Mouse (Mus musculus): ENCODE results near the gene Iffo2. TPM values are rescaled to one million over a fixed set of nuclear protein-coding genes. Genes with fewer than 3 reads are reported as not detected.

The Iffo2 gene
- polyA plus RNA-seq, 3 experiments from 2014 or later: 2.7 to 5.1 (median 4.2) TPM

DNA sequence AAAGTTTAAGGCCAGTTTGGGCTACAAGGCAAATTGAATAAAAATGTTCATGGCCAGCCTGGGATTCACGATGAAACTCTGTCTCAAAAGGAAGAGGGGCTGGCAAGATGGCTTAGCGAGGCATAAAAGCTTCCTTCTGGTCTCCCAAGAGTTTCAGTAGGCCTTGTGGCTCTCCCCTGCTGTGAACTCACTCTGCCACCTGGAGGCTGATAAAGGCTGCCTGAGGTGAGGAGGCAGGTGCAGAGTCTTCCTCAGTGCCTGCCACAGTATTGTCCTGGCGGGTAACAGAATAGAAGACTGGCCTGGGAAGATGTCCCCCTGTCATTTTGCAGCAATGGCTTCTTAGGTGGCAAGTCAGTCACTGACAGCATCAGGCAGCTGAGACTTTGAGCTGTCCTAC lies 52.6 kb downstream of the Iffo2 start:
- no peak for ATAC-seq

DNA sequence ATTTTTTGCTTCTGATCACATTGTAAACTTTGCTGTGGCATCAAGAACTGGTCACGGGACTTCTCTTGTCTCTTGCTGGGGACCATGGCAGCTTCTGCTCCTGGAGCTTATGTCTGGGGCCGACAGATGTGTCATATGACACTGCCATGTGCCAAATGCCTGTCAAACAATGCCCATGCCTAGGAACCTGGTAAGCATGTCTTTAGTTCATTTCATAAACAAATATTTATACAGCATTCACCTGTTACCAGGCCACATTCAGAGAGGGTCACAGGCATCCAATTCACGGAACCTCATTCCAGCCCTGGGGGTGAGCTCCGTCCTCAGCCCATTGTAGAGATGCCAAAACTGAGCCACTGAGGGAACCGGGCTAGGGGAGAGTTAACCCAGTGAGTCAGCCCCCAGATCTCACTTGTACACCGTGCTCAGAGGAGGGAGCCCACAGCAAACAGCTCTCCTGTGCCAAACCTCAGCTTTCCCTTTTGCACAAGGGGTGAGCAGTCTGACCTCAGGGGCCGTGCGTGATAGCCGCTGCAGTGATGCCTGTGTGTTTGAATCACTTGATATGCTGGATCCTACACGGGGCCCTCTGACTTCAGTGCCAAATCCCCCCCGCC lies 53.4 kb downstream of the Iffo2 start:
- ATAC-seq: no peak

DNA sequence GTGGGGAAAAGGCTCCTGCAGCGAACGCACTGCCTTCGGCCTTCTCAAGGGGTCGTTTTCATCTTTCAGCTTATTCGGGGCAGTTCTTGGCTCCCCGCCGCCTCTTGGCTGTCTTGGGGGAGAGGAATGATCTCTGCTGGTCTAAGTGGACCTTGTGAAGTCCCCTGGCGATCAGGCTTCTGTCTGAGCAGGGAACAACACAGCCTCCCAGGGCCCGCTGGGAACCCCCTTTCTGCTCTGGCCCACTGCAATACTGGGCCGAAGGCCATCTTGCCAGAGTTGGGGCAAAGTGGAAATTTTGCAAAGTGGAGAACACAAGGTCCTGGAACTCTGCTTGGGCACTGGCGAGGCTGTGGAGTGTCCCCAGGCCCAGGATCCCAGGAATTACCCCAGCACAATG lies 54.4 kb downstream of the Iffo2 start:
- no peak for ATAC-seq

DNA sequence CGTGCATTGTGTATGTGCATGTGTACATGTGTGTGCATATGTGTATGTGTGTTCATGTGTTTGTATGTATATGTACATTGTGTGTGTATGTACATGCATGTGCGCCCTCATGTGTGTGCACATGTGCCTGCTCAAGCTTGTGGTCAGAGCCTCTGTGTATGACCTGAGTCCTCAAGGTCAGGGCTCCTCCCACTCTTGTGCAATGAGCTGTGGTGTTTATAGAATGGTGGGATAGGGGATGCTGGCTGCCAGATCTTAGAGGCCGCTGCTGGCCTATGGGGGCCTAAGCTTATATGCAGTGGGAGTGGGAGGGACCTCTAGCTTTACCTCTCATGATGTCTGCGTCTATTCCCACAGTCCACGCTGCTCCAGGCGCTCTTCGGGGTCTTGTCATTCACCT lies 55.4 kb downstream of the Iffo2 start:
- no peak for ATAC-seq

DNA sequence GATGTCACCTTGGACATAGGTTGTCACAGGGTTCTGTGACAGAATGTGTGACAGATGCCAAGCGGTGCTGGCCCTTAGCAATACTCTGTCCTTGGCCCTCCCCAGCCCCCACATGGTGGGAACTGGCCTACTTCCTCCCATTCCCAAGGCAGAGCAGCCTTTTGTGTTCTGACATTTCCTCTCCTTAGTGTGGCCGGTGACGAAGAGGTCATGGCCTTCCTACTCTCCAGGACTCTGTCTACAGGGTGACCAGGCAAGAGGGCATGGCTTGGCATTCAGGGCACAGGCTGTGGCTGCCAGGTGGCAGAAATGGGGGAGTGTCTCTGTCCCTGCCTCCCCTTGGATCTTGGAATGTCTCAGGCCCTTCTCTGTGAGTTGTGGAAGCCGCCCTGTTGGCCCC lies 57.0 kb downstream of the Iffo2 start:
- no peak for ATAC-seq

DNA sequence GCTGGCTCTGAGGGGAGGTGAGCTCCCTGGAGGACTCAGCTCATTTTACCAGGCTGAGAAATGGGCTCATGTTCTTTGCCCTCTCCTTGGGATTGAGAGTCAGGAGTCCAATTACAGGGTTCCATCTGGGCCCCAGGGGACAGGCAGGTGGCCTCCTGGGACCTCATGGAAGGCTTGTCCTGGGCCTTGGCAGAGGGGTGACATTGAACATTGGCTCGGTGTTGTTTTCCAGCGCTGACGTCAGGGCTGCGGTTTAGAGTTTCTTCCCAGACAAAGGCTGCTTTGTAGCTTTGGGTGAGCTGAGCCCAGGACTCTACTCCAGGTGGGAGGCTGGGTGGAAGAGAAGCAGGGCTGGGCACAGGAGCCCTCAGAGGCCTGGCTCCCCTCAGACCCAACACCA lies 57.4 kb downstream of the Iffo2 start:
- no peak for ATAC-seq

DNA sequence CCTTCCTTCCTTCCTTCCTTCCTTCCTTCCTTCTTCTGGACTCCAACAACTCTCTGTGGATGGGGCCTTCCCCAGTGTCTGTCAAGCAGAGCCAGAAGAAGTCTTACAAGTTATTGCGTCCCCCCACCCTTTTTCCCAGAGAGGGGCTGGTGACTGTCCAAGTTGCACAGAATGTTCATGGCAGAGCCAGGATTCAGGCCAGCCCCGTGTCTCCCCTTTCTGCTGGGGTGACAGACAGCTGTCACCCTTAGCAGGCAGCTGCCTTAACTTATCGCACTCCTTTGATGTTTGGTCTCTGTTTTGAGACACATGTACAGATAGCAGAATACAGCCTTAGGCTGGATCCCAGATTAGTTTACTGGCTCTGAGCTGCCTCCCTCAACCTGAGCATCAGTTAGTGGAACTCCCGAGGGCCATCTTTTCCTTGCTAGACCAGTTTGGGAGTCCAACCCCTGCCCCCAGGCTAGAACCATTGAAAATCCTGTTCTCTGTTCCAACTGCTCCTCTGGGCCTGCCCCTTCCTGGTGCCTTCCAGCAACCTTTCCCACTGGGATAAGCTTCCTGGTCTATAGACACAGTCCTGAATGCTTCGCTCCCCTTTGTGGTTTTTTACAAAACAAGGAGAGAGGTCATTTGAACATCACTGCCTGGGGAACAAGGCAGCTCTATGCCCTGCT lies 59.1 kb downstream of the Iffo2 start:
- no peak for ATAC-seq

DNA sequence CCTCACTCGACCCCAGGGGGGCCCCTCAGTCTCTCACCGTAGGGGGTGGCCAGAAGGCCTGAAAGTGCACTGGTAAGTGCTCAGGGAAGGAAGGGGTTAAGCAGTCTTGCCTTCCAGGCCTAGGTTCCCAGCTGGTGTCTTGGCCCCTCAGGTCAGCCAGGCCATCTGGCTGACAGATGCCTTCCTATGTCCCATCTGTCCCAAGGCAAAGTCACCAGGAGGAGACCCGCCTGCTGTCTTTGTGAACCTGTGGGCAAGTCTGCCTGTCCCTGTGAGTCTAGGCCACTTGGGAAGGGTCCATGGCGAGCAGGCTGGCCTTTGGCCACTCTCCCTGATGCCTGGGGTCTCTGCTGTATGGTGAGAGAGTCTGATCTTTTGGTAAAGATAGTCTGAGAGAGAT lies 60.1 kb downstream of the Iffo2 start:
- ATAC-seq: no peak

DNA sequence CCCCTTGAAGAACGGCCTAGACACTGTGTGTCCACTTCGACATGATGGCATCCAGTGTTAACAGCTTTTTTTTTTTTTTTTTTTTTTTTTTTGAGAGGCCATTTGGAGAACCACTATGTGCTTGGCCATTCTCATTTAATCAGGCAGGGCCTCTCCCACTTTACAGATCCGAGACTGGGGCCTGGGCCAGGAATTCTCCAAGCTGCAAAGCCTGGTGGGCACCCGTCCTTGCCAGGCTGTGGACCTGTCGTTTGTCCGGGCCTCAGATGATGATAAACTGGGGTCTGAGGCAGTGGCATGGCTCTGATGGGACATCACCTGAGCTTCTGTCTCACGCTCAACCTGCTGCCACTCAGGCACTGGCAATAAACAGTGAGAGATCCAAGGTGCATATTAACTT lies 62.5 kb downstream of the Iffo2 start:
- ATAC-seq: no peak

DNA sequence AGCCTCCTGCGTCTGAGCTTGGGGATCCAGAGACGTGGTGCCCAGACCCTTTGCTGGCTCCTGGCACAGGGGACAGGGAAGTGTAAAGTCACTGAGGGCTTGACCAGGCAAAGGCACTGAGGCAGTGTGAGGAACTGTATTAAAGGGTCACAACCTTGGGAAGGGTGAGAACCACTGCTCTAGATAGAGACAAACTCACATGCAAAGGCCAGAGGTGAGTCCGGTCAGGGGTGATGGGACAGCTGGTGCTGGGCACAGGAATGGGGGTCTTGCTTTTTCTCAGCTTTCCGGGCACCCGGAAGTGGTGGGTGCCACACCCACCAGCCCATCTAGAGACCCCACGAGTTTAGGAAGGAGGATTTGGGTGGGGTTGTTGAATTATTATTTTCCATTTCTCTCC lies 63.0 kb downstream of the Iffo2 start:
- ATAC-seq: no peak

DNA sequence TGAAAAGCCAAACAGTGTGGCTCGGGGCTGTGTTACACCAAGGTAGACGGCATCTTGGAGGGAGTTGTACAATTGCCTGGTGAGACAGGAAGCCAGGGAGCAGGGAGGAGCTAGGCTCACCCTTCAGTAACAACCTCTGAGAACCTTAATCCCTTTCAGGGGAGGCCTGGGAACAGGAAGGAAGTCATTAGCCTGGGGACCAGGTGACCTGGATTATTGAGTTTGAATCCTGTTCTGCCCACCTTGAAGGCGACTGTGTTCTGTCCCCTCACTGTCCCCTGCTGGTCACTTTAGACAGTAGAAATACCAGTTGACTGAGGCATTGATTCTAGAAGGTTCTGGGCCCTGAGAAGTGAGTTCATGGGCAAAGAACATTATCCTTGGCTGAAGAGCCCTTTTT lies 63.7 kb downstream of the Iffo2 start:
- no peak for ATAC-seq

DNA sequence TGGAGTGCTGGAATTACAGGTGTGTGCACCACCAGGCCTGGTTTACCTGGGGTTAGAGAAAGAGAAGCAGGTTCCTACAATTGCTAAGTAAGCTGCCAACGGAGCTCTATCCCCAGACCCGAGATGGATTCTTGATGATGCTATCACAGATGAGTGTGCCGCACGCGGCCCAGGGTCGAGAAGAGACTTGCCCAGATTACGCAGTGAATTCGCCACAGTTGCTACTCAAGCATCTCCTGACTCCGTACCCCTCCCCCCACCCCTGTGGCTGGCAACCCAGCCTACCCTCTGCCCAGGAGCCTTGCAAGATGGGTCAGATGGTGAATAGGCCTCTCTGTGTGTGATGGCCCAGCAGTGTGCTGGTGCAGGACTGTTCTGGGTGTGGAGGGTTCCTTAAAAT lies 66.4 kb downstream of the Iffo2 start:
- no peak for ATAC-seq

DNA sequence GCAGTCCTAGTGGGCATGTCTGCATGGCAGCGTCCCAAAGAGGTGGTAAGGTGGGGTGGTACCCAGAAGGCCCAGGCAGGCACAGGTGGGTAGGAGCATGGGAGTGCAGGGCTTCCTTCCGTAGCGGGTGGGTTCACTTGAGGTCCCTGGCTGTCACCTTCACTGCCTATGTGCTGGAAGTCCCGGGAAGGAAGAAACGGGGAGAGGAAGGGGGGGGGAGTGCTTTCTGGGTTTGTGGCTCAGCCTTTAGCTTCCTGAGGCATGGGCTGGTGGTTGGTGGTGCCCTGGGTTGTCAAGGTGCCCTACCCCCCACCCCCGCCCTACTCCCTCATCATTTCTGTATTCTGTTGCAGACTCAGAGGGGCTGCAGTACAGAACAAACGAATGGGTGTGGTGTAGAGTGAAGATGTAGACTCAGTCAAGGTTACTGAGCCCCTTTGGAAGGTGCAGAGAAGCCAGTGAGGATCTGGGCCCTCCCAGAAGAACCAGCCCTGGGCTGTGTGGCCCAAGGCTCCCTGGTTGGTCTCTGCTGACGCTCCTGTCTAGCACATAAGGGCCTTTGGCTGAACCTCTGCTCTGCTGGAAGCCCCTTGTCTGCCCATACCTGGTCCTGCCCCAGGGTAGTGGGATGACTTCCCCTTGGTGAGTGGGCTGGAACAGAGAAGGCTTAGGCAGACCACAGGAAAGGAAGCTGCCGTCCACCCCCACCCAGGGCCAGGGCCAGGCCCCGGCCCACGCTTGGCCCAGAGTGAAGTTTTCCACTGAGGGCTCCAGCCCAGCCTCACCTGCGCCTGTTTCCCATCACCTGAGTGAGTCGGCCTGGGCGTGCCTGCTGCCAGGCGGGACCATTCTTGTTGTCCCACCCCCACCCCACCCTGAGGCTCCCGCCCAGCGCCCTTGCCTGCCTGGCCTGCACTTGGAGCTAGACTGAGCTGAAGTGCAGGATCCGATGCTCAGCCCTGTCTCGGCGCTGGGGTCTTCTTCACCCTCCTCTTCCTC lies 67.2 kb downstream of the Iffo2 start:
- peak; percentile 8 for ATAC-seq

DNA sequence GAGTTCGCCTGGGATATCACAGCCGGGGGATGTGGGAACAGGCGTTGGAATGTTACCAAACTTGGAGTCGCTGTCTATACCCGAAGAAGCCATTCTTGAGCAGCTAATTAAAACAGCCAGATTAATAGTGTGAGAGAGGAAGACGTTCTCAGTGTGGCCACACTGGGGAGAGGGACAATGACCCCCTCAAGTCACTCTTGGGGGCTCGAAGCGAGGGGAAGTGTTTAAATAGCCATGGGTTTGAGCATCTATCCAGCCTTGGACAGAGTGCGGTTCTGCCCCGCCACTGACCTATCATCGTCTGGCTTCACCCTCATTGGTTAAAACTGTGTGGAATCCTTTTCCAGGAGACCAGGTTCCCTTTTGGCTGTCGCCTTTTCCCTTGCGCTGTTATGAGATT lies 68.0 kb downstream of the Iffo2 start:
- no peak for ATAC-seq

DNA sequence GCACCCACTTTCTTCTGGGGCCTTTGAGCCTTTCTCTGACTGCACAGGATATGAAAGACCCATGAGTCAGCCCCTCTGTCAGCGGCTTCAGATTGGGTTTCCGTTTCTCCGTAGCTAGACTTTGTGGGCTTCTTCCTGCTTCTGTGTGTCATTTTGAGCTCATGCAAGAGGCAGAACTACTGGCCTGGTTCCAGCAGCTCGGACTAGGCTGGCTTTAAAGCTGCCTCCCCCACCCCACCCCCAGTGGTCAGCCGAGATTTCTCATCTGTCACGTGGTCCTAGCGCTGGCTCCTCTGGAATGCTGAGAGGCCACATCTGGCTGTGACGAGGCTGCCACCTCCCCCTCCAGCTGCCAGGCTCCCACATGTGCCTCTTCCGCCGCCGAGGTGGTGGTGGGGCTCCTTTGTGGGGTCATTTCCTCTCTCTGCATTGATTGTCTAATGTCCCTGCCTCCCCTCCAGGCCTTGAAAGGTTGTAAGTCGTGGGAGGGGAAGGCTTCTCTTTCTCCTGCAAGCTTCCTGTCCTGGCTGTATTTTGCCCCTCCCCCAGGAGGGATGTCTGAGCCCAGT lies 68.7 kb downstream of the Iffo2 start:
- ATAC-seq: peak; percentile 90

DNA sequence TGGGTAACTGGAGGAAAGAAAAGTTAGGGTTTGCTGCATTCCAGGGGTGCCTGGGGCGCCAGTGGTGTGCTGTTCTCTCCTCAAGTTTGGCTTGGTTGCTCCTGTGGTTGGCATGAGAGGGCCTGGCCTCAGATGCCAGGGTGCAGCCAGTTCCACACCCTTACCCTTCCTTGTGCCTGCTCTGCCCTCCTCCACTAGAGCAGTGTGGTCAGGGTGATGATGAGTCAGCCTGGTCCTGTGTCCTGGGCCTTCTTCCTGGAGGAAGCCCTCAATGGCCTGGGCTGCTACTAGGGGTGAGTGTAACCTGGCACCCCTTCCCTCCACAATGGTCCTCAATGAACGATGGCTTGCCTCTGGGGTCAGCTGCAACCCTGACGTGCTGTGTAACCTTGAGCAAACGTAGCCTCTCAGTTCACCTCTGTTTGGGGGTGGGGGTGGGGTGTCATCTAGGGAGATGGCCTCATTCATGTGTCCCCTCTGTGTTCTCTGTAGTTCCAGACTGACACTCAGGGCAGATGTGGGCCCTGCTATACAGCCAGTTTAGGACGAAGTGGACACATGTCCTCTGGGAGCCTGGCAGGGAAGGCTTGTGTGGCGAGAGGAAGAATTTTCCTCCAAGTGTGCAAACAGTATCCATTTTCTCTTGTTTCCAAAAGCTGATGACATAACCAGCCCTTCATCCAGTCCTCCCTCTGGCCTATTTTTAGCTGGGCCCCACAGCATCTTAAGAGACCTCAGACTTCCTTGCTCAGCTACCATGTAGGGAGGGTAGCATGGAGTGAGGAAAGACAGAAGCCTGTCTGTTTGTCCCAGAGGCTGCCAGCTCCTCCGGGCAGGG lies 71.4 kb downstream of the Iffo2 start:
- no peak for ATAC-seq

DNA sequence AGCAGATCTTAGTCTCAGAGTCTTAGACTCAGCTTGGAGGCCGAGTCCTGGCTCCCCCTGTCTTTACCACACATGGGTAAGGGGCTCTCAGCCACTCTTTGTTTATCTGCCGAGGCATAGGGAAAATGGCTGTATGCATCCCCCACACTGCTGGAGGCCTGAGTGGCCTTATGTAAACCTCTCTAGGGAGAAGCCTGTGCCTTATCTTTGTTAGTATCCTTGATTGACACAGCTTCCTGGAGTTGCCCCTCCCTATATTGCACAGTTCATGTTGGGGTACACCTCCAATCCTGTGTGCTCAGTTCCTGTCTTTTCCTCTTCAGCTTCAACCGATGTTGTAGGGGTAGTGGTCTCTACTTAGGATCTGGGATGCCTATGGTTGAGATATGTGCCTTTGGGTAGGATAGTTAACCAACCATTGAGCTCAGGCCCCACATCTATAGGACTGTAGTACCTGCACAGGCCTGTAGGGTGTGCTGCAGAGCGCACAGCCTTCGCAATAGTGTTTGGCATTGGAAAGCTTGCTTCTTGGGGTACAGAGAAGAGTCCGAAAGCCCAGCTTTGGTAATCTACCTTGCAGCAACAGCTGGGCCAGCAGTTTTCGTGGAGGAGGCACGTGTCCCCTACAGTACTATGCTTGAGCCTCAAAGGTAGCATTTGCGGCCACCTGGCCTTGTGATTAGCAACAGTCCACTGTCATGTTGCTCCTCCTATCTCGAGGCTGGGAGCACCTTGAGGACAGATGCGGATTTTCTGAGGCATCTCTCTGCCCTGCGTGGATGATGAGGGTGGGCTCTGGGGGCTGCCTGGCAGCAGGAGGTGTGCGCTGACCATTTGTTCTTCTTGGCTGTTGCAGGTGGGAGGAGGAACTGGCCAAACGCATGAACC lies 72.3 kb downstream of the Iffo2 start, which contains the start of gene Gm21969:
Gene Gm21969 (plus strand): TSS at position 830 of the 888 bp plus-strand sequence.
- ATAC-seq: peak; percentile 30

DNA sequence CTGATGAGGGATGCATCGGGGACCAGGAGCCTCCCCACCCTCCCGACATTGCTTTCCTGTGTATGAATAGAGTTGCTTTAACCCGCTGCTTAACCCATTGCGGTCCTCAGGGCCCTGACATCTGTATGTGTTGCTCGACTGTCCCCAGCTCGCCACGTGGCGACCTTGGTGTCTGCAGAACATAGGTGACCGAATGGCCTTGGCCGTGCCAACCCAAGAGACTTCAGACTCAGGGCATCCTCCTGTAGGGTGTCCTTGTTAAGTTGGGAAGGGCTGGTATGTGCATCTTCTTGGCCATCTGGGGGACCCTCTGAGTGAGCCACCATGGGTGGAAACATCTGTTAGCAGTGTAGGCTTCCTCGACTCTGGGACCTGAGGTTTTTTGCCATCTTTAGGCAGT lies 74.9 kb downstream of the Iffo2 start:
- ATAC-seq: no peak

DNA sequence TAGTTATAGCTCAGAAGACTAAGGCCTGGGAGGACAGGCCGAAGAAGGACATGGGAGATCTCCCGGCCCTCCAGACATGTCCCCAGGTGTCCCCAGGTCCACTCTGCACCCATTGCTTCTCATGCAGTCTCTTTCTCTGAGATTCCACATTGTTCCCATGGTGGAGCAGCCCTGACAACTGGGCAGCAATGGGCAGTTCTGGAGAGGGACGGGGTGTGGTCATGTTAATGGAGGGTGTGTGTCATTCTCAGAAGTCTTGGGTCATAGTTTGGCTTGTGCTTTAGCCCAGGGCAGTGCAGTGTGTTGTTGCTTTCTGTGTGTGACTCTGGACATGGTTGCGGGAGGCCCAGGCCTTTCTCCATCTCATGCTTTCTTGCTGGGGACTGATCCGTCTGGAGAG lies 76.4 kb downstream of the Iffo2 start:
- no peak for ATAC-seq

DNA sequence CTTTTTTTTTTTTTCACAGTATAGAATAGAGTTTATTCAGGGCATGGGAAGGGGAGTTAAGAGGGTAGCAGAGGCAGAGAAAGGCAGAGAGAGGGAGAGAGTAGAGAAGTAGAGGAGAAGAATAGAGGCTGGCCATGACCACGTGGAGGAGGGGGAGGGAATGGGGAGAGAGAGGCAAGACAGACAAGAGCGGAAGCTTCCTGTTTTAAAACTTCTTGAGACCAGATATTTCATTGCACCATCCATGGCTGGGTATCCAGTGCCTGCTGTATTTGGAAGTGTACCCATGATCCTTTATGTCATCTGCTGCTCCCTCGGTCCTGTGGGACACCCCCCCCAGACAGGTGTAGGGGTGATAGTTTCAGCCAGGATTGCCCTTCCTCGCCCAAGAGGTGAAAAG lies 78.6 kb downstream of the Iffo2 start:
- ATAC-seq: no peak

DNA sequence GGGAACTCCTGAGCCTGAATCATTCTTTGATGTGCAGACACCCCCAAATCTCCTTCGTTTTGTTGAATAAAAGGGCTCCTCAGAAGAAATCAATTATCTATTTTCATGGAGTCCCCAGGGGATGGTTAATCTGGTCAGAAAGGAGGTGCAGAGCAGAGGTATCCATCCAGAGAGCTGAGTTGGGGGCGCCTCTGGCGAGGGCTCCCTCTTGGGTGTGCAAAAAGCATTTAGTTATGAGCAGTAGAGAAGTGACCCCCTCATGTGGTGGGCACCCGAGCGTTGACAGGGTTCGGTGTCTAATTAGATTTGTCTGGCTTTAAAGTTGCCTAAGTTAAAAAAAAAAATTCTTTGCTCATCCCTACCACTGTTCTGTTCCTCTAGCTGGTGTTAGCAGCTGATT lies 80.6 kb downstream of the Iffo2 start:
- no peak for ATAC-seq
